Mouse (Mus musculus) forebrain, embryonic 13.5 days (tissue): ENCODE measurements around the gene Arl14ep. TPM values are rescaled to one million over a fixed set of nuclear protein-coding genes. Genes with fewer than 3 reads are reported as not detected.

ENCODE experiments used
- ATAC-seq: fragments of 200-750 bp; cut with Nextera tagmentation; 2 replicates; pipeline ENCODE4 v1.8.0; 2017
- H3K27ac ChIP-seq: fragments of 300-500 bp; sonication (generic); 2 replicates; pipeline ENCODE4 v1.5.1; 2015; ENCODE audit warnings: inconsistent platforms, mild to moderate bottlenecking, moderate library complexity
- H3K27me3 ChIP-seq: fragments of 300-500 bp; sonication (generic); 2 replicates; pipeline ENCODE4 v1.6.1; 2015; ENCODE audit warnings: mild to moderate bottlenecking, inconsistent platforms
- H3K36me3 ChIP-seq: fragments of 300-500 bp; sonication (generic); 2 replicates; pipeline ENCODE4 v1.6.1; 2015; ENCODE audit warnings: mild to moderate bottlenecking, inconsistent platforms; ENCODE audit not compliant: poor library complexity, severe bottlenecking
- H3K4me1 ChIP-seq: fragments of 300-500 bp; sonication (generic); 2 replicates; pipeline ENCODE4 v1.6.1; 2015; ENCODE audit warnings: inconsistent platforms
- H3K4me2 ChIP-seq: fragments of 300-500 bp; sonication (generic); 2 replicates; pipeline ENCODE4 v1.6.1; 2015; ENCODE audit warnings: inconsistent platforms, mild to moderate bottlenecking, moderate library complexity
- H3K4me3 ChIP-seq: fragments of 300-500 bp; sonication (generic); 2 replicates; pipeline ENCODE4 v1.5.1; 2015; ENCODE audit warnings: mild to moderate bottlenecking, inconsistent platforms
- H3K9ac ChIP-seq: fragments of 300-500 bp; sonication (generic); 2 replicates; pipeline ENCODE4 v1.6.1; 2015; ENCODE audit warnings: mild to moderate bottlenecking, inconsistent platforms
- H3K9me3 ChIP-seq: fragments of 300-500 bp; sonication (generic); replicated peaks from 2 replicates; pipeline ENCODE4 v1.6.1; 2016; ENCODE audit warnings: inconsistent platforms
- WGBS: fragments of 180-500 bp; shearing (Covaris S2); methylation state at CpG from one replicate; pipeline ENCODE4 v1.1.7; 2015; 5-methylcytosine and 5-hydroxymethylcytosine counted together
- polyA plus RNA-seq: library from polyadenylated mRNA; unstranded; fragments of >200 nt; fragmentation: Nextera tagmentation; extraction: Ambion mirVana; gene quantifications from 2 replicates; pipeline ENCODE4 v1.2.1, GENCODE M21; 2015

The Arl14ep gene
- polyA plus RNA-seq, 1 experiment from 2014 or later, result 40.2 TPM

GRCm38 (mm10) chr2:106973332-106973958, 779 bp downstream of the Arl14ep start:
- Histone ChIP-seq H3K27me3 (no peaks in the 10 kb centered on the region), H3K4me1 (peaks cover 18% of the 10 kb centered on the region), H3K36me3 (peaks cover 8% of the 10 kb centered on the region), H3K27ac (no peak overlapping the region), H3K9me3 (no peaks in the 10 kb centered on the region), H3K4me3 (peak overlapping the region; percentile 87), H3K9ac (peak overlapping the region; percentile 92), H3K4me2 (peak overlapping the region; percentile 67)
- ATAC-seq, result peak; percentile 14; the same call in 1 of the 2 replicates
- WGBS, result 66% methylated on average over 17 of the region's 17 CpGs

- Histone ChIP-seq H3K36me3 (peaks cover 14% of the 10 kb centered on the region), H3K27ac (no peak overlapping the region), H3K27me3 (no peaks in the 10 kb centered on the region), H3K4me2 (peak overlapping the region; percentile 67), H3K9ac (no peak overlapping the region), H3K9me3 (no peaks in the 10 kb centered on the region), H3K4me3 (peak overlapping the region; percentile 87; the same call in 1 of the 2 replicates), H3K4me1 (peaks cover 24% of the 10 kb centered on the region)
- no peak for ATAC-seq
- 93% methylated on average over 6 of the region's 6 CpGs for WGBS
Observed at GRCm38 (mm10) chr2:106972851-106973250, 1.4 kb downstream of the Arl14ep start.

- Histone ChIP-seq H3K4me3 (no peak overlapping the region), H3K9me3 (no peaks in the 10 kb centered on the region), H3K9ac (no peak overlapping the region), H3K36me3 (peaks cover 31% of the 10 kb centered on the region), H3K27ac (no peak overlapping the region), H3K4me1 (peaks cover 25% of the 10 kb centered on the region), H3K27me3 (no peaks in the 10 kb centered on the region), H3K4me2 (no peak overlapping the region)
- ATAC-seq, result no peak
- 96% methylated on average over 12 of the region's 12 CpGs for WGBS
Observed at GRCm38 (mm10) chr2:106970971-106971370, 3.3 kb downstream of the Arl14ep start.

GRCm38 (mm10) chr2:106968320-106968719, 5.9 kb downstream of the Arl14ep start:
- Histone ChIP-seq H3K9me3 (no peaks in the 10 kb centered on the region), H3K36me3 (peaks cover 52% of the 10 kb centered on the region), H3K4me3 (no peak overlapping the region), H3K4me2 (no peak overlapping the region), H3K27me3 (no peaks in the 10 kb centered on the region), H3K27ac (no peak overlapping the region), H3K9ac (no peak overlapping the region), H3K4me1 (peaks cover 21% of the 10 kb centered on the region)
- WGBS, result 66% methylated on average over 6 of the region's 6 CpGs
- no peak for ATAC-seq

- no peak overlapping the region for H3K4me3 ChIP-seq
- H3K27ac ChIP-seq, result no peak overlapping the region
- H3K27me3 ChIP-seq, result no peaks in the 10 kb centered on the region
- WGBS, result 95% methylated on average over 3 of the region's 3 CpGs
- no peak for ATAC-seq
- H3K4me2 ChIP-seq, result no peak overlapping the region
- H3K4me1 ChIP-seq, result peaks cover 8% of the 10 kb centered on the region; the same call in 1 of the 2 replicates
- no peak overlapping the region for H3K9ac ChIP-seq
- peaks cover 47% of the 10 kb centered on the region for H3K36me3 ChIP-seq
- H3K9me3 ChIP-seq, result no peaks in the 10 kb centered on the region
Observed at GRCm38 (mm10) chr2:106963560-106963959, 10.7 kb downstream of the Arl14ep start.

GRCm38 (mm10) chr2:106961650-106962049, 12.6 kb downstream of the Arl14ep start:
- no peak for ATAC-seq
- Histone ChIP-seq H3K36me3 (peaks cover 30% of the 10 kb centered on the region), H3K9me3 (no peaks in the 10 kb centered on the region), H3K4me1 (no peaks in the 10 kb centered on the region), H3K4me2 (no peak overlapping the region), H3K27me3 (no peaks in the 10 kb centered on the region), H3K4me3 (no peak overlapping the region), H3K9ac (no peak overlapping the region), H3K27ac (no peak overlapping the region)
- 90% methylated on average over 3 of the region's 3 CpGs for WGBS

- no peak overlapping the region for H3K4me3 ChIP-seq
- H3K9ac ChIP-seq, result no peak overlapping the region
- ATAC-seq, result no peak
- H3K27ac ChIP-seq, result no peak overlapping the region
- H3K27me3 ChIP-seq, result no peaks in the 10 kb centered on the region
- WGBS, result 95% methylated on average over 2 of the region's 2 CpGs
- no peak overlapping the region for H3K4me2 ChIP-seq
- H3K36me3 ChIP-seq, result peaks cover 24% of the 10 kb centered on the region
- no peaks in the 10 kb centered on the region for H3K9me3 ChIP-seq
- no peaks in the 10 kb centered on the region for H3K4me1 ChIP-seq
Observed at GRCm38 (mm10) chr2:106961066-106961465, 13.2 kb downstream of the Arl14ep start.

GRCm38 (mm10) chr2:106960237-106960636, 14.0 kb downstream of the Arl14ep start:
- H3K27ac ChIP-seq, result no peak overlapping the region
- no peaks in the 10 kb centered on the region for H3K27me3 ChIP-seq
- H3K4me3 ChIP-seq, result no peak overlapping the region
- no peak for ATAC-seq
- 35% methylated on average over 7 of the region's 7 CpGs for WGBS
- H3K36me3 ChIP-seq, result peaks cover 16% of the 10 kb centered on the region
- H3K4me1 ChIP-seq, result no peaks in the 10 kb centered on the region
- no peaks in the 10 kb centered on the region for H3K9me3 ChIP-seq
- no peak overlapping the region for H3K4me2 ChIP-seq
- H3K9ac ChIP-seq, result no peak overlapping the region

- ATAC-seq, result no peak
- H3K9ac ChIP-seq, result no peak overlapping the region
- 86% methylated on average over 5 of the region's 5 CpGs for WGBS
- no peaks in the 10 kb centered on the region for H3K27me3 ChIP-seq
- H3K4me2 ChIP-seq, result no peak overlapping the region
- H3K27ac ChIP-seq, result no peak overlapping the region
- H3K9me3 ChIP-seq, result no peaks in the 10 kb centered on the region
- no peak overlapping the region for H3K4me3 ChIP-seq
- H3K4me1 ChIP-seq, result 0 out of 2 replicates have a peak, but pooled peaks cover under 1% of the 10 kb centered on the region
- H3K36me3 ChIP-seq, result peaks cover 8% of the 10 kb centered on the region
Observed at GRCm38 (mm10) chr2:106959380-106959779, 14.8 kb downstream of the Arl14ep start.

GRCm38 (mm10) chr2:106958916-106959315, 15.3 kb downstream of the Arl14ep start:
- no peak overlapping the region for H3K27ac ChIP-seq
- H3K9ac ChIP-seq, result no peak overlapping the region
- ATAC-seq, result no peak
- H3K27me3 ChIP-seq, result no peaks in the 10 kb centered on the region
- H3K9me3 ChIP-seq, result no peaks in the 10 kb centered on the region
- no peak overlapping the region for H3K4me3 ChIP-seq
- 0 out of 2 replicates have a peak, but pooled peaks cover 6% of the 10 kb centered on the region for H3K4me1 ChIP-seq
- H3K36me3 ChIP-seq, result peaks cover 7% of the 10 kb centered on the region
- 87% methylated on average over 6 of the region's 6 CpGs for WGBS
- H3K4me2 ChIP-seq, result no peak overlapping the region

GRCm38 (mm10) chr2:106956146-106956545, 18.1 kb downstream of the Arl14ep start:
- WGBS, result 57% methylated on average over 6 of the region's 6 CpGs
- no peak overlapping the region for H3K9ac ChIP-seq
- H3K36me3 ChIP-seq, result no peaks in the 10 kb centered on the region
- H3K27ac ChIP-seq, result no peak overlapping the region
- H3K27me3 ChIP-seq, result no peaks in the 10 kb centered on the region
- 0 out of 2 replicates have a peak, but pooled peaks cover 6% of the 10 kb centered on the region for H3K4me1 ChIP-seq
- H3K4me2 ChIP-seq, result no peak overlapping the region
- ATAC-seq, result 0 out of 2 replicates have a peak, but pooled peaks have one; percentile 19
- H3K4me3 ChIP-seq, result no peak overlapping the region
- H3K9me3 ChIP-seq, result no peaks in the 10 kb centered on the region

GRCm38 (mm10) chr2:106955621-106956020, 18.6 kb downstream of the Arl14ep start:
- 0 out of 2 replicates have a peak, but pooled peaks cover 6% of the 10 kb centered on the region for H3K4me1 ChIP-seq
- no peak overlapping the region for H3K4me2 ChIP-seq
- no peaks in the 10 kb centered on the region for H3K9me3 ChIP-seq
- no peaks in the 10 kb centered on the region for H3K27me3 ChIP-seq
- no peaks in the 10 kb centered on the region for H3K36me3 ChIP-seq
- ATAC-seq, result peak; percentile 29
- no peak overlapping the region for H3K9ac ChIP-seq
- 15% methylated on average over 10 of the region's 10 CpGs for WGBS
- no peak overlapping the region for H3K4me3 ChIP-seq
- no peak overlapping the region for H3K27ac ChIP-seq

GRCm38 (mm10) chr2:106954975-106955374, 19.2 kb downstream of the Arl14ep start:
- WGBS, result 54% methylated on average over 6 of the region's 6 CpGs
- Histone ChIP-seq H3K36me3 (no peaks in the 10 kb centered on the region), H3K4me1 (0 out of 2 replicates have a peak, but pooled peaks cover 6% of the 10 kb centered on the region), H3K9me3 (no peaks in the 10 kb centered on the region), H3K27me3 (no peaks in the 10 kb centered on the region), H3K9ac (no peak overlapping the region), H3K4me3 (no peak overlapping the region), H3K4me2 (no peak overlapping the region), H3K27ac (no peak overlapping the region)
- ATAC-seq, result no peak
